Mouse (Mus musculus) limb, embryonic 11.5 days (tissue): ENCODE data around the gene Arnt. TPM values are rescaled to one million over a fixed set of nuclear protein-coding genes. Genes with fewer than 3 reads are reported as not detected.

Source experiments
- ATAC-seq: fragments of 200-750 bp; cut with Nextera tagmentation; 2 replicates; pipeline ENCODE4 v1.8.0; 2017; ENCODE audit warnings: low read depth; ENCODE audit not compliant: insufficient number of reproducible peaks, low FRiP score, low TSS enrichment
- DNase-seq: peaks from one replicate; pipeline ENCODE4 v3.0.0-alpha.2; 2015; ENCODE audit warnings: low spot score
- H3K27ac ChIP-seq: fragments of 300-500 bp; sonication (generic); replicated peaks from 2 replicates; pipeline ENCODE4 v1.5.1; 2014; ENCODE audit warnings: low read depth, mild to moderate bottlenecking, low read length
- H3K27me3 ChIP-seq: fragments of 300-500 bp; sonication (generic); 2 replicates; pipeline ENCODE4 v1.6.1; 2014; ENCODE audit warnings: mild to moderate bottlenecking, low read length, mixed read lengths; ENCODE audit not compliant: control insufficient read depth, insufficient read depth
- H3K36me3 ChIP-seq: fragments of 300-500 bp; sonication (generic); 2 replicates; pipeline ENCODE4 v1.6.1; 2014; ENCODE audit warnings: mild to moderate bottlenecking, low read length, moderate library complexity, mixed read lengths; ENCODE audit not compliant: control insufficient read depth, insufficient read depth
- H3K4me1 ChIP-seq: fragments of 300-500 bp; sonication (generic); 2 replicates; pipeline ENCODE4 v1.6.1; 2014; ENCODE audit warnings: low read length, mixed read lengths; ENCODE audit not compliant: control insufficient read depth, insufficient read depth
- H3K4me2 ChIP-seq: fragments of 300-500 bp; sonication (generic); 2 replicates; pipeline ENCODE4 v1.6.1; 2014; ENCODE audit warnings: low read depth, mild to moderate bottlenecking, moderate library complexity; ENCODE audit not compliant: severe bottlenecking
- H3K4me3 ChIP-seq: fragments of 300-500 bp; sonication (generic); 2 replicates; pipeline ENCODE4 v1.5.1; 2014; ENCODE audit warnings: low read depth, low read length
- H3K9ac ChIP-seq: fragments of 300-500 bp; sonication (generic); 2 replicates; pipeline ENCODE4 v1.6.1; 2014; ENCODE audit warnings: mild to moderate bottlenecking, low read length
- H3K9me3 ChIP-seq: fragments of 300-500 bp; sonication (generic); 2 replicates; pipeline ENCODE4 v1.6.1; 2016; ENCODE audit warnings: low read length; ENCODE audit not compliant: control insufficient read depth
- WGBS: fragments of 180-500 bp; shearing (Covaris S2); extraction: QIAGEN DNeasy Blood & Tissue Kit; methylation state at CpG from one replicate; pipeline ENCODE4 v1.1.7; 2014; 5-methylcytosine and 5-hydroxymethylcytosine counted together
- polyA plus RNA-seq: library from polyadenylated mRNA; unstranded; fragments of >200 nt; fragmentation: Nextera tagmentation; extraction: Ambion mirVana; gene quantifications from 2 replicates; pipeline ENCODE4 v1.2.1, GENCODE M21; 2014

The Arnt gene
- polyA plus RNA-seq, 1 experiment from 2014 or later, result 32.0 TPM

- Histone ChIP-seq H3K27me3 (no peaks in the 10 kb centered on the region), H3K4me3 (no peak overlapping the region), H3K4me1 (0 out of 2 replicates have a peak, but pooled peaks cover 3% of the 10 kb centered on the region), H3K4me2 (no peak overlapping the region), H3K9me3 (no peaks in the 10 kb centered on the region), H3K27ac (no peak overlapping the region), H3K9ac (no peak overlapping the region), H3K36me3 (0 out of 2 replicates have a peak, but pooled peaks cover 4% of the 10 kb centered on the region)
- no peak for DNase-seq
- ATAC-seq, result no peak
Observed at GRCm38 (mm10) chr3:95439670-95440069, 5.5 kb downstream of the Arnt start.

- Histone ChIP-seq H3K4me2 (no peak overlapping the region), H3K9me3 (no peaks in the 10 kb centered on the region), H3K4me1 (no peaks in the 10 kb centered on the region), H3K27me3 (no peaks in the 10 kb centered on the region), H3K27ac (no peak overlapping the region), H3K4me3 (no peak overlapping the region), H3K36me3 (0 out of 2 replicates have a peak, but pooled peaks cover 4% of the 10 kb centered on the region), H3K9ac (no peak overlapping the region)
- 91% methylated on average over 5 of the region's 5 CpGs for WGBS
- DNase-seq (no peak), ATAC-seq (no peak)
Observed at GRCm38 (mm10) chr3:95442406-95443117, 8.4 kb downstream of the Arnt start.

DNA sequence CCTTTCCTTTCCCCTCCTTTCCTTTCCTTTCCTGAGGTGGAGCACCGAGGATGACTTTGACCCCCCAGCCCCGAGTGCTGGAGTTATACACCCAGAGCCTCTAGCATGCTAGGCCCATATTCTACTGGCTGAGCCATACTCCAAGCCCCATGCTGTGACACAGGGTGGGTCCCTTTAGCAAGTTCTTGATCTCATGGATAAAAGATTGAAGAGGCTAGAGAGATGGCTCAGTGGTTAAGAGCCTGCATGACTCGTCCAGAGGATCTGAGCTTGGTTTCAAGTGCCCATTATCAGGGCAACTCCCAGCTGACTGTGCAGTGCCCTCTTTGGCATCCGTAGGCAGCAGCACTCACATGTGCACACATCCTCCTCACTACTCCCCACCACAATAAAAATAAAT lies 11.1 kb downstream of the Arnt start:
- H3K36me3 ChIP-seq, result no peaks in the 10 kb centered on the region
- no peaks in the 10 kb centered on the region for H3K9me3 ChIP-seq
- H3K4me2 ChIP-seq, result no peak overlapping the region
- 84% methylated on average over 4 of the region's 4 CpGs for WGBS
- no peaks in the 10 kb centered on the region for H3K4me1 ChIP-seq
- H3K27me3 ChIP-seq, result no peaks in the 10 kb centered on the region
- DNase-seq, result no peak
- no peak overlapping the region for H3K27ac ChIP-seq
- ATAC-seq, result no peak
- H3K4me3 ChIP-seq, result no peak overlapping the region
- H3K9ac ChIP-seq, result no peak overlapping the region

- no peak overlapping the region for H3K9ac ChIP-seq
- 66% methylated on average over 1 of the region's 1 CpGs for WGBS
- H3K4me3 ChIP-seq, result no peak overlapping the region
- 0 out of 2 replicates have a peak, but pooled peaks cover 2% of the 10 kb centered on the region for H3K36me3 ChIP-seq
- H3K27me3 ChIP-seq, result no peaks in the 10 kb centered on the region
- H3K4me2 ChIP-seq, result no peak overlapping the region
- no peak overlapping the region for H3K27ac ChIP-seq
- peak; percentile 63 for DNase-seq
- no peaks in the 10 kb centered on the region for H3K4me1 ChIP-seq
- no peaks in the 10 kb centered on the region for H3K9me3 ChIP-seq
- no peak for ATAC-seq
Observed at GRCm38 (mm10) chr3:95450408-95450807, 16.2 kb downstream of the Arnt start.

DNA sequence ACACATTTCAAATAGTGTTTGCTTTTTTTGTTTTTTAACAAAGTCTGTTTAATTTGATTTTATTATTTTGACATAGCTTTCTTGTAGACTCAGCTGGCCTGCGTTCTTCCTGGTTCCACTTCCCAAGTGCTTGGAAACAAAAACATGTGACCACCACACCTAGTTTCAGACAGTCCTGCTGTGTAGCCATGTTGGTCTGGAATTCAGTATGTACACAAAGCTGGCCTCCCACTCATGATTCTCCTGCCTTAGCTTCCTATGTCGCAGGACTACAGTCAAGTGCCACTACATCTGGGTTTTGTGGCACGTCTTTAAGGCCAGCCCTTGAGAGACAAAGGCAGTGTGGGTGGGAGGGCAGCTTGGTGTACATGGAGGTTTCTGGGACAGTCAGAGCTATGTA lies 16.7 kb downstream of the Arnt start:
- no peaks in the 10 kb centered on the region for H3K4me1 ChIP-seq
- no peak overlapping the region for H3K4me3 ChIP-seq
- 0 out of 2 replicates have a peak, but pooled peaks cover 2% of the 10 kb centered on the region for H3K36me3 ChIP-seq
- no peaks in the 10 kb centered on the region for H3K27me3 ChIP-seq
- no peak overlapping the region for H3K27ac ChIP-seq
- no peak overlapping the region for H3K9ac ChIP-seq
- 96% methylated on average over 3 of the region's 3 CpGs for WGBS
- no peaks in the 10 kb centered on the region for H3K9me3 ChIP-seq
- no peak overlapping the region for H3K4me2 ChIP-seq
- ATAC-seq (no peak), DNase-seq (no peak)

DNA sequence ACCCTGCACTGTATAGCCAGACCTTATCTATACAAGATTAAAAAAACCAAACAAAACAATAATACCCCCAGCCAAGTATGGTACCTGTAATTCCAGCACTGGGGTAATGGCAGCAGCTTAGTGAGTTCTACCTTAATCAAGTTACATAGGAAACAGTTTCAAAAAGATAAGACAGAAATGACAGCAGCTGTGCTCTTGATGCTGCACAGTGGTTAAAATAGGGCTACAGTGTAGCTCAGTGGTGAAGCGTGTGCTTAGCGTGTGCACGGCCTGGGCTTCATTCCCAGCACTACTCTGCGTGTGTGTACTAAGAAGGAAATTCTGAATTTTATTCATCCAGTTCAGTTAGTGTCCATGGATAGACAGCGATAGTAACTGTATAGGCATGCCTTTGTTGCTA lies 22.2 kb downstream of the Arnt start:
- H3K4me2 ChIP-seq, result no peak overlapping the region
- ATAC-seq, result no peak
- H3K4me3 ChIP-seq, result no peak overlapping the region
- H3K9ac ChIP-seq, result no peak overlapping the region
- H3K27me3 ChIP-seq, result no peaks in the 10 kb centered on the region
- H3K36me3 ChIP-seq, result 0 out of 2 replicates have a peak, but pooled peaks cover 2% of the 10 kb centered on the region
- no peaks in the 10 kb centered on the region for H3K4me1 ChIP-seq
- no peaks in the 10 kb centered on the region for H3K9me3 ChIP-seq
- DNase-seq, result no peak
- WGBS, result 97% methylated on average over 5 of the region's 5 CpGs
- no peak overlapping the region for H3K27ac ChIP-seq

DNA sequence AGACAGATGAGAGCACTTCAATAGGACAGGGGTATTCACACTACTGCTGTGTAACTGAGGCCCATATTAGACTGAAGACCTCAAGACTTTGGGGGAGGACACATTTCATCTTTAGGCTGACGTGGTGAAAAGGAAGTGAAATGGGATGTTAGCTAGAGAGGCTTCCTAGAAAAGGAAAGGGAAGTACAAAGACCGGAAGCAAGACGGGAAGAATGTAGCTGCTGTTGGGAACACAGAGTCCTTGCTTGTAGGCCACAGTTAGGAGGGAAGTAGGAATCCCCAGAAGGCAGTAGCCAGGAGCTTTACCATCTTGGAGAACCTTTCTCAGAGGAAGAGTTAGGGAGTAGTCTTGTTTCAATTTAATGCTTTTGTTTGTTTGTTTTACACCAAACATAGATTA lies 23.6 kb downstream of the Arnt start:
- Histone ChIP-seq H3K9ac (no peak overlapping the region), H3K4me3 (no peak overlapping the region), H3K4me2 (no peak overlapping the region), H3K27ac (no peak overlapping the region), H3K27me3 (no peaks in the 10 kb centered on the region), H3K9me3 (no peaks in the 10 kb centered on the region), H3K36me3 (peaks cover 2% of the 10 kb centered on the region; the same call in 1 of the 2 replicates), H3K4me1 (no peaks in the 10 kb centered on the region)
- WGBS, result 89% methylated on average over 3 of the region's 3 CpGs
- DNase-seq (no peak), ATAC-seq (no peak)

DNA sequence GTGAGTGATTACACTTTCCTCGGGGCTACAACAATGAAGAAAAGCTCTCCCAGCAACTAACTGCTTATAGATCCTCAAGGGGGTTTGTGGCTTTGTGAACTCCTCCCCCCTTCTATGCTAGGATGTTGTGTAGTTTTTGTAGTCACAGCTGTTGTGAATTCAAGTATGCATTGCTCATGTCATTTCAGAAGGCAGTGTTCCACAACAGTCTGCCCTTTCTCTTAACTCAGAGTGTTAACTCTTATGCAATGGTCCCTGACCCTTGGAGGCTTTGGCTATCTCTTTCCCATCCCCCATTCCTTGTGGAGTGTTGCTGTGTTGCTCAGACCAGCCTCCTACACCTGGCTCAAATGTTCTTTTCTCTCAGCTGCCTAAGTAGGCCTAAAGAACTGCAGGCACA lies 25.2 kb downstream of the Arnt start:
- Histone ChIP-seq H3K4me2 (no peak overlapping the region), H3K4me1 (no peaks in the 10 kb centered on the region), H3K9ac (no peak overlapping the region), H3K4me3 (no peak overlapping the region), H3K36me3 (no peaks in the 10 kb centered on the region; the same call in 1 of the 2 replicates), H3K27ac (no peak overlapping the region), H3K9me3 (no peaks in the 10 kb centered on the region), H3K27me3 (no peaks in the 10 kb centered on the region)
- no peak for ATAC-seq
- 84% methylated on average over 1 of the region's 1 CpGs for WGBS
- DNase-seq, result no peak

DNA sequence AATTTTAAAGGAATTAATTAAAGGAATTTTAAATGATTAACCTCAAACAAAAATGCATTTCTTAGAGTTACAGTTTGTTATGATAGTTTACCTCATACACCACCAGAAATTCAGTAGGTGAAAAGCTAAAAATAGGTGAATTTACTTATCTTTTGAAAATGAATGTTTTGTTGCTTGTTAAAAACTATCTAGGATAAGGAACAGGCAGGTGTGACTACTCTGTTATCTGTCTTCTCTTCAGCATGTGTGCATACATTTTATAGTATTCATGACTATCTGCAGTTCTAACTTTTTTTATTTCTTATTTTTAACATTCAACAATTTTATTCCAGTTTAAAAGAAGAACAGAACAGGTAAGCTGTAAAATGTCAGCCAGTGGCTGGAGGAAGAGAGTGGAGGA lies 29.7 kb downstream of the Arnt start:
- no peak overlapping the region for H3K4me3 ChIP-seq
- no peaks in the 10 kb centered on the region for H3K4me1 ChIP-seq
- no peak overlapping the region for H3K27ac ChIP-seq
- H3K9ac ChIP-seq, result no peak overlapping the region
- H3K4me2 ChIP-seq, result no peak overlapping the region
- H3K36me3 ChIP-seq, result no peaks in the 10 kb centered on the region; the same call in 1 of the 2 replicates
- ATAC-seq (no peak), DNase-seq (no peak)
- no peaks in the 10 kb centered on the region for H3K9me3 ChIP-seq
- no peaks in the 10 kb centered on the region for H3K27me3 ChIP-seq
